27 mouse cellular contexts compared by ENCODE assay signal in genomic region chr5:24433993-24434392, GRCm38 (mm10). TPM values are rescaled to one million over a fixed set of nuclear protein-coding genes. Genes with fewer than 3 reads are reported as not detected.
DNase-seq lines count a peak whose midpoint lies in the region; ATAC-seq and TF ChIP-seq lines count a peak whose summit lies in the region.
"Had no signal": no experiment of that assay in that cellular context is flagged by ENCODE, and none has a peak within 500 bp of the region (broad histone marks: within the 10 kb centered on the region; RNA-seq: fewer than 3 reads in every experiment).

No protein-coding gene starts in this region.

- no peaks in the 10 kb centered on the region for H3K27me3 ChIP-seq in heart, postnatal 0 days (ENCODE audit: control insufficient read depth, insufficient read depth, low read length)
- H3K27me3 ChIP-seq: CH12.LX; embryonic facial prominence, embryonic 13.5 days; embryonic facial prominence, embryonic 15.5 days; forebrain, embryonic 12.5 days; Patski had no signal

- TF ChIP-seq EP300 in heart, postnatal 0 days (IDR thresholded peaks at IDR 0.05; ENCODE audit: low read depth), result no peak

- H3K9ac ChIP-seq in heart, postnatal 0 days (replicated peaks; ENCODE audit: low read depth, low read length), result no peak overlapping the region
- H3K9ac ChIP-seq: embryonic facial prominence, embryonic 13.5 days; embryonic facial prominence, embryonic 15.5 days; forebrain, embryonic 12.5 days had no signal

- no peak for ATAC-seq in heart, postnatal 0 days (ENCODE audit: insufficient read depth, low read depth)
- ATAC-seq: activated CD4-positive, CD25-positive, alpha-beta regulatory T cell, adult 4 months; CD4-positive, CD25-positive, alpha-beta regulatory T cell, adult 4 months; forebrain, embryonic 14.5 days; forebrain, embryonic 16.5 days; Patski had no signal

- 84% methylated on average over 8 of the region's 8 CpGs for WGBS in heart, postnatal 0 days

- peak; percentile 90 for DNase-seq in heart, adult 11 months
- DNase-seq in heart, postnatal 4 days, result no peak
- DNase-seq in heart, postnatal 0 days (ENCODE audit: low spot score), result no peak
- DNase-seq in heart, adult 8-10 months (ENCODE audit: low spot score), result no peak
- no peak for DNase-seq in adrenal gland, adult 2 months
- DNase-seq: adrenal gland, postnatal 10 days; adrenal gland, postnatal 25 days; B cell, adult 2 months; cerebellum, adult 11 months; cerebellum, adult 18-20 months; cerebellum, adult 8-10 months; cerebellum, adult 9-11 months; cerebellum, postnatal 14 days; cerebellum, postnatal 36 days; embryo, embryonic 11 days had no signal

- TF ChIP-seq CTCF in heart, postnatal 0 days (IDR thresholded peaks at IDR 0.05; ENCODE audit: low read depth), result no peak

- no peaks in the 10 kb centered on the region for H3K4me1 ChIP-seq in heart, postnatal 0 days (ENCODE audit: control insufficient read depth, insufficient read depth)
- H3K4me1 ChIP-seq: embryonic facial prominence, embryonic 15.5 days had no signal

- peak overlapping the region; percentile 22 for H3K27ac ChIP-seq in heart, postnatal 0 days (ENCODE audit: low read depth)
- H3K27ac ChIP-seq: embryonic facial prominence, embryonic 13.5 days; embryonic facial prominence, embryonic 15.5 days; forebrain, embryonic 10.5 days; forebrain, embryonic 12.5 days had no signal

- H3K9me3 ChIP-seq in heart, postnatal 0 days (replicated peaks; ENCODE audit: control insufficient read depth, low read length), result no peaks in the 10 kb centered on the region
- H3K9me3 ChIP-seq: embryonic facial prominence, embryonic 13.5 days; embryonic facial prominence, embryonic 15.5 days; forebrain, embryonic 10.5 days; forebrain, embryonic 12.5 days; G1E had no signal

- peaks cover 91% of the 10 kb centered on the region for H3K36me3 ChIP-seq in heart, postnatal 0 days (replicated peaks; ENCODE audit: control insufficient read depth, insufficient read depth, low read length)

- no peak overlapping the region for H3K4me3 ChIP-seq in heart, postnatal 0 days (ENCODE audit: low read depth, low read length)
- H3K4me3 ChIP-seq: embryonic facial prominence, embryonic 13.5 days; embryonic facial prominence, embryonic 15.5 days; erythroblast, embryonic 14.5 days; forebrain, embryonic 10.5 days; forebrain, embryonic 12.5 days had no signal

- no peak overlapping the region for H3K4me2 ChIP-seq in heart, postnatal 0 days (ENCODE audit: low read depth, low read length)
- H3K4me2 ChIP-seq: embryonic facial prominence, embryonic 13.5 days; embryonic facial prominence, embryonic 15.5 days; forebrain, embryonic 12.5 days had no signal

RNA-seq across cellular contexts. Expression of gene Slc4a2, which starts 10.4 kb away (rescaled TPM):
- 10 to 100 TPM; 63.2 to 65.7 TPM for total RNA-seq in heart, postnatal 4 days (2021)
- total RNA-seq in heart, postnatal 0 days (2014; rRNA removed; ENCODE audit: low replicate concordance), result 74.9 and 110 TPM in 2 replicates
- 20.8 and 21.5 TPM in 2 replicates for polyA plus RNA-seq in heart, postnatal 0 days (2015; fragmentation: Nextera tagmentation; extraction: Ambion mirVana)
- total RNA-seq in heart, adult 8-10 months (2022), result 10 to 100 TPM; 21.9 to 32.5 (median 24.7) TPM
- 10 to 100 TPM; 58.4 to 63.2 TPM for total RNA-seq in adrenal gland, adult 2 months (2021)
- polyA plus RNA-seq in adrenal gland, adult 2 months (2012; rRNA removed), result 65.9 and 74.0 TPM in 2 replicates

RNA-seq across cellular contexts. Expression of gene Cdk5, which starts 10.7 kb away (rescaled TPM):
- 10 to 100 TPM; 22.4 to 26.1 TPM for total RNA-seq in heart, postnatal 4 days (2021)
- total RNA-seq in heart, postnatal 0 days (2014; rRNA removed; ENCODE audit: low replicate concordance), result 17.3 and 21.6 TPM in 2 replicates
- polyA plus RNA-seq in heart, postnatal 0 days (2015; fragmentation: Nextera tagmentation; extraction: Ambion mirVana), result 30.9 and 32.2 TPM in 2 replicates
- 10 to 100 TPM; 17.3 to 23.7 (median 19.1) TPM for total RNA-seq in heart, adult 8-10 months (2022)
- total RNA-seq in adrenal gland, adult 2 months (2021), result 10 to 100 TPM; 40.7 to 47.9 TPM
- 60.2 and 63.3 TPM in 2 replicates for polyA plus RNA-seq in adrenal gland, adult 2 months (2012; rRNA removed)

RNA-seq across cellular contexts. Expression of gene Fastk, which starts 11.1 kb away (rescaled TPM):
- total RNA-seq in heart, postnatal 4 days (2021), result 100 to 1,000 TPM; 194 to 206 TPM
- total RNA-seq in heart, postnatal 0 days (2014; rRNA removed; ENCODE audit: low replicate concordance), result 368 and 470 TPM in 2 replicates
- 219 and 223 TPM in 2 replicates for polyA plus RNA-seq in heart, postnatal 0 days (2015; fragmentation: Nextera tagmentation; extraction: Ambion mirVana)
- total RNA-seq in heart, adult 8-10 months (2022), result 100 to 1,000 TPM; 297 to 351 (median 327) TPM
- 100 to 1,000 TPM in 1 of 2 experiments, 10 to 100 TPM in 1; 93.4 to 108 TPM for total RNA-seq in adrenal gland, adult 2 months (2021)
- 335 and 350 TPM in 2 replicates for polyA plus RNA-seq in adrenal gland, adult 2 months (2012; rRNA removed)

RNA-seq across cellular contexts. Expression of gene Tmub1, which starts 13.7 kb away (rescaled TPM):
- 1 to 10 TPM; 8.5 to 8.7 TPM for total RNA-seq in heart, postnatal 4 days (2021)
- 30.8 and 36.7 TPM in 2 replicates for total RNA-seq in heart, postnatal 0 days (2014; rRNA removed; ENCODE audit: low replicate concordance)
- 16.5 and 17.3 TPM in 2 replicates for polyA plus RNA-seq in heart, postnatal 0 days (2015; fragmentation: Nextera tagmentation; extraction: Ambion mirVana)
- 10 to 100 TPM in 3 of 4 experiments, 1 to 10 TPM in 1; 9.8 to 12.3 (median 11.8) TPM for total RNA-seq in heart, adult 8-10 months (2022)
- total RNA-seq in adrenal gland, adult 2 months (2021), result 10 to 100 TPM; 16.7 to 20.5 TPM
- polyA plus RNA-seq in adrenal gland, adult 2 months (2012; rRNA removed), result 86.7 and 94.5 TPM in 2 replicates

RNA-seq across cellular contexts. Expression of gene Agap3, which starts 18.0 kb away (rescaled TPM):
- total RNA-seq in heart, postnatal 4 days (2021), result 10 to 100 TPM; 83.4 to 97.4 TPM
- total RNA-seq in heart, postnatal 0 days (2014; rRNA removed; ENCODE audit: low replicate concordance), result 39.3 and 40.6 TPM in 2 replicates
- polyA plus RNA-seq in heart, postnatal 0 days (2015; fragmentation: Nextera tagmentation; extraction: Ambion mirVana), result 15.6 and 18.3 TPM in 2 replicates
- 100 to 1,000 TPM in 1 of 4 experiments, 10 to 100 TPM in 3; 88.8 to 101 (median 95.0) TPM for total RNA-seq in heart, adult 8-10 months (2022)
- 10 to 100 TPM; 78.8 to 89.8 TPM for total RNA-seq in adrenal gland, adult 2 months (2021)
- 96.5 and 106 TPM in 2 replicates for polyA plus RNA-seq in adrenal gland, adult 2 months (2012; rRNA removed)
